Mouse (Mus musculus): Measurements from ENCODE around the gene Atp6v0e2. TPM values are rescaled to one million over a fixed set of nuclear protein-coding genes. Genes with fewer than 3 reads are reported as not detected.

Atp6v0e2 gene
- polyA plus RNA-seq, 1 experiment from 2014 or later, result 248 TPM

DNA sequence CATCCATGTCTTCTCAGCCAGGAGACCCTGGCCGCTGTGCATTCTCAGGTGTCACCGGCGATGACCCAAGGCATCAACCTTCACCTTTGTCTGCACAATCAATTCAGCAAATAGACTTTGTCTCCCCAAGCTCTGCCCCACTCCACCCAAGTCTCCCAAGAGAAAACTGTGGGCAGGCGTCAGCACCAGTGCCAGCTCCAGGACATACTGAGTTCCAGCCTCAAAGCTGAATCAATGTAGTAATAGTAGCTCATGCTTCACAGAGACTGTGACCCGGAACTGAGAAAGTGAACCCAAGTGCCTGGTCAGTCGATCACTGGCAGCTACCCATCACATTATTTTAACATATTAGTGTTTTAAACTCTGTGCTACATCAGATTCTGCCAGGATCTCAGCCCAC, 10.9 kb downstream of the Atp6v0e2 start:
- no peak overlapping the region for H3K4me3 ChIP-seq (replicated peaks; ENCODE audit: low read length)
- H3K27ac ChIP-seq (ENCODE audit: low read length), result no peak overlapping the region
- no peaks in the 10 kb centered on the region for H3K9me3 ChIP-seq (ENCODE audit: control insufficient read depth, low read length)
- no peak overlapping the region for H3K4me2 ChIP-seq (ENCODE audit: low read length)
- WGBS, result 90% methylated on average over 6 of the region's 6 CpGs
- no peaks in the 10 kb centered on the region for H3K4me1 ChIP-seq (replicated peaks; ENCODE audit: control insufficient read depth, insufficient read depth, low read length)
- no peak for ATAC-seq
- H3K36me3 ChIP-seq (ENCODE audit: control insufficient read depth, insufficient read depth), result no peaks in the 10 kb centered on the region
- no peaks in the 10 kb centered on the region for H3K27me3 ChIP-seq (replicated peaks; ENCODE audit: control insufficient read depth, insufficient read depth, low read length)
- H3K9ac ChIP-seq (replicated peaks; ENCODE audit: low read depth, low read length), result no peak overlapping the region

DNA sequence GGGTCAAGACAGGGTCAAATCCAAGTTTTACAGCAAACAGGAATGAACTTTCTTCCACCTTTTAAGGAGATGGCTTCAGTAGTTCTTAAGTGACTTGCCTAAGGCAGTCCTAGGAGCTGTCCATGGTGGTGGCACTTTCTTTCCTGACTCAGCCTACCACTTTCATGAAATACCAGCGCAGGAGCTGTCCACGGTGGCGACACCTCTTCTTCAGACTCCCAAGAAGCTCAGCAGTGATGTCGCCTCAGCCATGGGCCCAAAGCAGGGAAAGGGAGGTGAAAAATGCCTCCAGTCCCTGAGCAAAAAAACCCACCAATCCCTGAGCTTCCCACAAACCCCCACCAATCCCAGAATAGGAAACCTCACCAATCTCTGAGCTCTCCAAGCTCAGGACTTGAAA, 15.5 kb downstream of the Atp6v0e2 start:
- no peaks in the 10 kb centered on the region for H3K9me3 ChIP-seq (ENCODE audit: control insufficient read depth, low read length)
- H3K4me3 ChIP-seq (replicated peaks; ENCODE audit: low read length), result no peak overlapping the region
- H3K36me3 ChIP-seq (ENCODE audit: control insufficient read depth, insufficient read depth), result no peaks in the 10 kb centered on the region; the same call in 1 of the 2 replicates
- 70% methylated on average over 4 of the region's 4 CpGs for WGBS
- no peak overlapping the region for H3K9ac ChIP-seq (replicated peaks; ENCODE audit: low read depth, low read length)
- no peak overlapping the region for H3K4me2 ChIP-seq (ENCODE audit: low read length)
- no peaks in the 10 kb centered on the region for H3K27me3 ChIP-seq (replicated peaks; ENCODE audit: control insufficient read depth, insufficient read depth, low read length)
- peaks cover 12% of the 10 kb centered on the region for H3K4me1 ChIP-seq (replicated peaks; ENCODE audit: control insufficient read depth, insufficient read depth, low read length)
- H3K27ac ChIP-seq (ENCODE audit: low read length), result no peak overlapping the region
- no peak for ATAC-seq

DNA sequence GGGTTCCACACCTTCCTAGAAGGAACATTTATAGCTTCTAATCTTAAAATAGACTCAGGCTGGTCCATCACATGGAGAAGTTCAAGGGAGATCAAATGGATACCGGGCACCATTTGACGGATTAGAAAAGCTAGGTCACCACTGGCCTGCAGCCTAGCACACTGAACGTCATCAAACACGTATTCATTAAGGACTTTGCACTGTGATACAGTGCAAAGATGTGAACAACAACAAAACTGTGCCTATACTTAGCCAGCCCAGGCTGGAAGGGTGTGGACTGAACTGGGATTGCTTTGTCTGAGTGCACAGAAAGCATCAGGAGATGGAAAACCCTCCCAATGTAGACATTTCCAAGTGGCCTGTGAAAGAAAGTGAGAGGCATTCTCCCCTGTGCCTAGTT, 16.4 kb downstream of the Atp6v0e2 start:
- H3K9ac ChIP-seq (replicated peaks; ENCODE audit: low read depth, low read length), result peak overlapping the region; percentile 81
- peak overlapping the region; percentile 63 for H3K4me3 ChIP-seq (replicated peaks; ENCODE audit: low read length)
- peak overlapping the region; percentile 77 for H3K4me2 ChIP-seq (ENCODE audit: low read length)
- ATAC-seq, result no peak
- H3K36me3 ChIP-seq (ENCODE audit: control insufficient read depth, insufficient read depth), result no peaks in the 10 kb centered on the region; the same call in 1 of the 2 replicates
- H3K4me1 ChIP-seq (replicated peaks; ENCODE audit: control insufficient read depth, insufficient read depth, low read length), result peaks cover 12% of the 10 kb centered on the region
- peak overlapping the region; percentile 99 for H3K27ac ChIP-seq (ENCODE audit: low read length)
- no peaks in the 10 kb centered on the region for H3K27me3 ChIP-seq (replicated peaks; ENCODE audit: control insufficient read depth, insufficient read depth, low read length)
- H3K9me3 ChIP-seq (ENCODE audit: control insufficient read depth, low read length), result no peaks in the 10 kb centered on the region
- 75% methylated on average over 4 of the region's 4 CpGs for whole genome bisulfite sequencing

DNA sequence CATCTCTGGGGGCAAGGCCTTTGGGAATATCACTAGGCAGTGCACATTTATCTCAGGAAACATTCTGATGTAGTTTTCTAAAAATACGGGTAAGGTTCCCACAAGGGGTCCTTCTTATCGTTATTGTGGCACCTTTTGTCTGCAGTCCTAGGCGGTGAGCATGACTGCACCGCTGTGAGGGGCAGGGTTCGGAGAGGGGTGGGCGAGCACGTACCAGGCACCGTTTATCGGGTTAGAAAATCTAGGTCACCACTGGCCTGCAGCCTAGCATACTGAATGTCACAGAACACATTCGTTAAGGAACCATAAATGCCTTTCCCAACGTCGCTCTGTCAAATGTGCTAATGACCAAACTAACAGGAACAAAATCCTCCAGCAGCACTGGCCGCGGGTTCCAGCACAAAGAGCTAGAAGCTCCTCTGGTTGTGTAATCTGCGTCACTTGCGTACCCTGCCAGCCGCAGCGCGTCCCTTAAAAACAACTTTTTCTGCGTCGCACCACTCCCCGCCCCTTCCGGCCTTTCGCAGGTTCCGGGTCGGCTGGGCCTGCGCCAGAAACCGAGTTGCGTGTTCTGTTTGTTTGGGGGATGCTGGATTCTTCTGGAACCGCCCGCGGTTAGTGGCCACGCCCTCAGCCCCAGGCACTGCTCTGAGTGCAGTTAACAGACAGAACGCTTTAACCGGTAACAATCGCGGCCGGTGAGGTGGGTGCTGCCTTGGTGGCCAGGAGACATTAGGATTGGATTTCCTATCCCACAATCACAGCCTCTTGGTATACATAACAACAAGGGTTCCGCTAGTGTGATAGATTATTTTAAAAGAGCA, 17.1 kb downstream of the Atp6v0e2 start, which contains the start of gene Lrrc61:
TSS of gene Lrrc61 (plus strand) at position 517 of the 824 bp plus-strand sequence.
- under 1% methylated on average over 39 of the region's 39 CpGs for WGBS
- Histone ChIP-seq H3K4me3 (replicated peaks; ENCODE audit: low read length) (peak within 1 kb of the TSS; percentile 63), H3K27me3 (replicated peaks; ENCODE audit: control insufficient read depth, insufficient read depth, low read length) (no peaks in the 10 kb centered on the region), H3K9ac (replicated peaks; ENCODE audit: low read depth, low read length) (peak within 1 kb of the TSS; percentile 81), H3K36me3 (ENCODE audit: control insufficient read depth, insufficient read depth) (no peaks in the 10 kb centered on the region; the same call in 1 of the 2 replicates), H3K4me1 (replicated peaks; ENCODE audit: control insufficient read depth, insufficient read depth, low read length) (peaks cover 12% of the 10 kb centered on the region), H3K9me3 (ENCODE audit: control insufficient read depth, low read length) (no peaks in the 10 kb centered on the region), H3K27ac (ENCODE audit: low read length) (peak within 1 kb of the TSS; percentile 99), H3K4me2 (ENCODE audit: low read length) (peak within 1 kb of the TSS; percentile 77)
- peak; percentile 92 for ATAC-seq

DNA sequence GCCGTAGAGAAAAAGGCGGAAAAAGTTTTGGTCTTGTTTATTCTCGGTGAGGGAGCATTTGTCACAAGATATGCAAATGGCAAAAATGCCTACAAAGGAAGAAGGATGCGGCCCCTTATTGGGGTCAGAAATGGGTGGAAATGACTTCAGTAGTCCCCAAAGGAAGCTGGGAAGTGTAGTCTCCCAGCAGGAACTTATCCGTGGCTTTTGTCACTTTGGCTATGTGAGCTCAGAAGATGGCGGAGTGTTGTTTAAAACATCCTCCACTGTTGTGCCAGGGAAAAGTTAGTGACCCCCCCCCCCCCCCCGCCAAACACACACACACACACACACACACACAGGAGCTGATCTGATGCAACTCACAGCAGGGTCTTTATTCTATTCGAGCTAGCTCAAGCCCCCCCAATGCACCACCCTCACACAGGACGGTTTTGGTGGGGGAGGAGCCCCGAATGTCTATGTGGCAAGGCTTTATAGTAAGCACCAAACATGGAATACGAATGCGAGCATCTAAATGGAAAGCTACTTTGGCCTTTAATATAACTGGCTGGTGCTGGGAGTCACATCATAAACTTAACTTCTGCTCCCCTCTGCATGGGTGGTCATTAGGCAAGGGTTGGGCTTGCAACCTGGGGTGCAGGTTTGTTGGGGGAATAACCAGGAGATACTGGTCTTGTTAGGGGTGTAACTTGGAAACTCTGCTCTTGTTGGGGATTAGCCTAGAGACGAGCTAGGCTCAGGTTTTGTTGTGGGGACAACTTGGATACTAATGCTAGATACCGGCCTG, 17.9 kb downstream of the Atp6v0e2 start:
- H3K27me3 ChIP-seq (replicated peaks; ENCODE audit: control insufficient read depth, insufficient read depth, low read length), result no peaks in the 10 kb centered on the region
- H3K9me3 ChIP-seq (ENCODE audit: control insufficient read depth, low read length), result no peaks in the 10 kb centered on the region
- H3K4me3 ChIP-seq (replicated peaks; ENCODE audit: low read length), result peak overlapping the region; percentile 63
- peaks cover under 1% of the 10 kb centered on the region; the same call in 1 of the 2 replicates for H3K36me3 ChIP-seq (ENCODE audit: control insufficient read depth, insufficient read depth)
- ATAC-seq, result peak; percentile 91
- H3K9ac ChIP-seq (replicated peaks; ENCODE audit: low read depth, low read length), result peak overlapping the region; percentile 81
- 23% methylated on average over 13 of the region's 14 CpGs for WGBS
- H3K27ac ChIP-seq (ENCODE audit: low read length), result peak overlapping the region; percentile 99
- peaks cover 12% of the 10 kb centered on the region for H3K4me1 ChIP-seq (replicated peaks; ENCODE audit: control insufficient read depth, insufficient read depth, low read length)
- H3K4me2 ChIP-seq (ENCODE audit: low read length), result peak overlapping the region; percentile 77

DNA sequence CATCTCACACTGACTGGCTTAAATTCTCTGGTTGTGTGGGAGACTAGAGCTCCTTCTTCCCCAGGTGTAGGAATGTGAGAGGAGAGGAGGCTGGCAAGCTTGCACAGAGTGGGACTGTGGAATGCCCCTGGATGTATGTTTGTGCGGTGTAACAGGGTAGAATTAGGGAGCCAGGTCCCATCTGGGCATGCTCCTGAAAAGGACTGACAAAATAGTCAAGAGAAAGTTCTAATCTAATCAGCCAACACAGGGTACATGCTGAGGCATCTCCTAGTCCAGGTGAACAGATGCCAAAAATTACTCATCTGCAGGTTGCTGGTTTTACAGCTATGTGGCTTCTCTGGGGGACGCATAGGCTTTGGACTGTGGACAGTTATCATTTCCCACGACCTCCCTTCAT, 18.5 kb downstream of the Atp6v0e2 start:
- no peak overlapping the region for H3K27ac ChIP-seq (ENCODE audit: low read length)
- no peak overlapping the region for H3K9ac ChIP-seq (replicated peaks; ENCODE audit: low read depth, low read length)
- peak overlapping the region; percentile 77 for H3K4me2 ChIP-seq (ENCODE audit: low read length)
- WGBS, result 94% methylated on average over 3 of the region's 3 CpGs
- peaks cover 12% of the 10 kb centered on the region for H3K4me1 ChIP-seq (replicated peaks; ENCODE audit: control insufficient read depth, insufficient read depth, low read length)
- H3K36me3 ChIP-seq (ENCODE audit: control insufficient read depth, insufficient read depth), result peaks cover 2% of the 10 kb centered on the region; the same call in 1 of the 2 replicates
- no peaks in the 10 kb centered on the region for H3K27me3 ChIP-seq (replicated peaks; ENCODE audit: control insufficient read depth, insufficient read depth, low read length)
- no peaks in the 10 kb centered on the region for H3K9me3 ChIP-seq (ENCODE audit: control insufficient read depth, low read length)
- H3K4me3 ChIP-seq (replicated peaks; ENCODE audit: low read length), result no peak overlapping the region
- no peak for ATAC-seq

DNA sequence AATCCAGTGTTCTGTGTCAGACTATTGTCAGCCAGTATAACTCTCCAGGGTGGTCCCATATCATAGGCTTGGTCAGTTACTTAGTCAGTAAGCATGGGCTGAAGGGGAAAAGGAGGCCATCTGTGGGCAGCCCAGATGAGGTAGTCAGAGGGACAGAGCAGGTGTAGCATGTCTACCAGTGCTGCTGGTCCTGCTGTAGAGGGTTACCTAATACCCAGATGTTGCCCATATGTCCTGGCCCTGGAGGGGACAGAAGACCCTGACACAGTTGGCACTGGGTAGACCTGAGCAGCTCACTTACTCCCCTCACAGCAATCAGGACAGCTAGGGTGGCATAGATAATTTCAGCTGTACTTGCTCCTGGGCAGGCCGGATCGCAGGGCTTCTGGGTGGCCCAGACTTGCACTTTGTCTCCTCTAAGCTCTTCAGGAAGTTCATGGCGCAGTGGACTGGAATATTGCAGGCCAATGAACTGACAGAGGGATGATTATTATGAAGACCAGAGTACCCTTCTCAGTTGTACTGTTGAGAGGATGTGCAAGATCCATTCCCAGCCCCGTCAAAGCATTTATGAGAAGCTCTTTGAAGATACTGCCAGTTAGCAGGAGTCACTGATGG, 28.4 kb downstream of the Atp6v0e2 start:
- H3K4me2 ChIP-seq (ENCODE audit: low read length), result no peak overlapping the region
- no peaks in the 10 kb centered on the region for H3K36me3 ChIP-seq (ENCODE audit: control insufficient read depth, insufficient read depth)
- H3K9ac ChIP-seq (replicated peaks; ENCODE audit: low read depth, low read length), result no peak overlapping the region
- WGBS, result 97% methylated on average over 4 of the region's 4 CpGs
- H3K9me3 ChIP-seq (ENCODE audit: control insufficient read depth, low read length), result no peaks in the 10 kb centered on the region
- H3K4me1 ChIP-seq (replicated peaks; ENCODE audit: control insufficient read depth, insufficient read depth, low read length), result peaks cover 5% of the 10 kb centered on the region
- H3K27ac ChIP-seq (ENCODE audit: low read length), result no peak overlapping the region
- ATAC-seq, result no peak
- H3K4me3 ChIP-seq (replicated peaks; ENCODE audit: low read length), result no peak overlapping the region
- no peaks in the 10 kb centered on the region for H3K27me3 ChIP-seq (replicated peaks; ENCODE audit: control insufficient read depth, insufficient read depth, low read length)

DNA sequence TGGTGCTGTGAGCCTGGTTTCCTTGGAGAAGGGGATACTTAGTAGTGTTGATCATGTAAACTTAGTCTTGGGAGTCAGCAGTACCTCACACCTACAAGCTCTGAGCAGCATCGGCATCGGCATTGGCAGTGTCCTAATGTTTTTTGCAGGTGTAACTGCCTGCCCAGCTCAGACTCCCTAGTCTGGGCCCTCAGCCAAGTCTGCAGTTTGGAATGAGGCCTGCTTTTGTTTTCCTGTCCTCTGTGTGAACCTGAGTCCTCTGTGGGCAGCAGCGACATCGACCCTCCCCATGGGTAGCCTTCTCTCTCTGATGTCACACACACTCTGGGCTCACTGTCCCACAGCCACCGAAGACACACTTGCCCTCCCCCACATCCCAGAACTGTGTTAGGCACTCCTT, 28.9 kb downstream of the Atp6v0e2 start:
- Histone ChIP-seq H3K4me2 (ENCODE audit: low read length) (no peak overlapping the region), H3K4me1 (replicated peaks; ENCODE audit: control insufficient read depth, insufficient read depth, low read length) (peaks cover 5% of the 10 kb centered on the region), H3K4me3 (replicated peaks; ENCODE audit: low read length) (no peak overlapping the region), H3K36me3 (ENCODE audit: control insufficient read depth, insufficient read depth) (no peaks in the 10 kb centered on the region), H3K9me3 (ENCODE audit: control insufficient read depth, low read length) (no peaks in the 10 kb centered on the region), H3K9ac (replicated peaks; ENCODE audit: low read depth, low read length) (no peak overlapping the region), H3K27ac (ENCODE audit: low read length) (no peak overlapping the region), H3K27me3 (replicated peaks; ENCODE audit: control insufficient read depth, insufficient read depth, low read length) (no peaks in the 10 kb centered on the region)
- WGBS, result 26% methylated on average over 5 of the region's 5 CpGs
- no peak; the same call in 1 of the 2 replicates for ATAC-seq
